Mouse (Mus musculus): Measurements from ENCODE around the gene H2afj.
"Not testable (repeated sequence)": the region's sequence is repeated elsewhere in the genome, so short reads cannot be mapped to it uniquely, and the experiment has no call there.

Gene H2afj

GRCm38 (mm10) chr6:136808014-136808417 is at the start of gene H2afj:
TSS of gene H2afj (plus strand) at chr6:136808244.
- peak; percentile 98 for DNase-seq (ENCODE audit: low spot score)

GRCm38 (mm10) chr6:136763912-136764311 is 44.1 kb upstream of the H2afj start:
- DNase-seq (ENCODE audit: low spot score), result no peak

DNA sequence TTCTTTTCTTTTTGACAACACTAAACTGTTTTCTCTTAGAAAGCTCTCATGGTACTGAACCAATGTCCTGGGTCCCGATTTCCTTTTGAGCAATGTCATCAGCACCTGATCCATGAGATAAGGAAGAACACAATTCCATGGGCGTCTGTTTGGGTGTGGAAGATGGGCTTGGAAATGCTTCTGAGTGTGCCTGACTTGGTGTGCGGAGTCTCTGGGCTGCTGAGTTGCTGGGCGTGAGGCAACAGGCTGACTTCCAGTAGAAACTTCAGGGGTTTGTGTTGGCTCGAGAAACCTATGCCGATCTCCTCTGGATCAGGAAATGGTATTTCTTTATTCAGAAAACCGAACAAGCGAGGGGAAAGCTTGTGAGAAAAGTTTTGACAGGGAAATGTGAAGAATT is 38.9 kb upstream of the H2afj start:
- DNase-seq (ENCODE audit: low spot score), result no peak

DNA sequence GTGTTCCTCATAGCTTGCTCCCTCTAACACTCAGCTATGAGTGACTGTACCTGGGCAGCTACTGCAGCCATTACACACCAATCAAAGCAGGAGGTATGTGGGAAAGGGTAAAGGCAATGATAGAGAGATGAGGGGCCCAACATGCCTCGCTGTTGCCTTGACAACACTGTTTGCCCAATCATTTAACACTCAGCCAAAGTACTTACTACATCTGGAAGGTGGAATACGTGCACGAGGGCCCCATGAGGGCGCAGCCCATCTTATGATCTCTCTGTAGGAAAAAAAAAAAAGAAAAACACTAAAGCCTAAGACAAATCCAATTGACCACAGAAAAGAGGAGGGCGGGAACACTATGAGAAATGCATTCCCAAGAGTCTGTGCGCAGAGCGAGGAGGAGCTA is 38.2 kb upstream of the H2afj start:
- DNase-seq (ENCODE audit: low spot score), result no peak

- no peak for DNase-seq (ENCODE audit: low spot score)
These were observed 31.7 kb upstream of the H2afj start for GRCm38 (mm10) chr6:136776392-136776791.

DNA sequence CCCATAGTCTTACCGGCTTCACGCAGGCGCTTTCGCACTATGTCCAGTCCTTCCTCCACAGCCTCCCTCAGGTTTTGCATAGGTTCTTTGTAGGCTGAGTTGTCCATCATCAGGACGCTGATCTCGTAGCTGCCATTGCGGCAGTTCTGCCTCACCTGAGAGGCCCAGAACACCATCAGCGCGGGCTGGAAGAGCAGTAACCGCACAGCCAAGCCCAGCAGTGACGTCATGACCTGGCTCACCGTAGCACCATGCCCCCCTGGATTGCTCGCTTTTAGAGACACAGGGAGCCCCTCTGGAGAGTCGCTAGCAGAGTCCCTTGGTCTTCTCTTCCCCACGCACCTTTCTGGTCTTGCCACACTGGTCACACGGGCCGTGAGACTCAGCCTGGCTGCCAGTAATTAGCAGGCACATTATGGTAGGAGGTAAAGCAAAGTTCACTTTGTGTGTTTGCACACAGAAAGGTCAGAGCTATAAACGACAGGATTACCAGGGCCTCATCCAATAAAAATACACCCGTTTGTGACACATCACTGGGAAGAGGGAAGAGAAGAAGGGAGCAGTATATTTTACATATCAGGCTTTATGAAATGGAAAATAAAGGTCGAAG is 26.6 kb upstream of the H2afj start, which contains the start of gene Gucy2c:
Gene Gucy2c, minus strand, starts transcription at position 389 of the 610 bp plus-strand sequence.
- no peak for DNase-seq (ENCODE audit: low spot score)

DNA sequence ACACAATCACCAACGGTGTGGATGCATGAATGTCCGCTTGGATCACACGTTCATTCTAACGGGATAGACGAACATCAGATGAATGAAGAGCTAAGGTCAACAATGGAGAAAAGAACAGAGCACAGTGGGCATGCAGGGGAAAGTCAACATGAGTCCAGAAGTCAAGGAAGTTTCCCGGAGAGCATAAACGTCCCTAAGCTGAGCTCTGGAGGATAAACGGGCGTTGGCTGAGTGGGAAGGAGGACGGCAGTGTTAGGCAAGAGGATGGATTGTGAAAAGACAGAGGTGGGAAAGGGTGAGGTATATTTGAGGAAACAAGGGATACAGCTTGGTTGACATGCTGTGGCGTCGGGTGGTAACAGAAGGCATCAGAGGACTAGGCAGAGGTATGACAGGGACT is 25.9 kb upstream of the H2afj start:
- no peak for DNase-seq (ENCODE audit: low spot score)

- DNase-seq (ENCODE audit: low spot score), result no peak
These were observed 25.3 kb upstream of the H2afj start for GRCm38 (mm10) chr6:136782761-136783160.

DNA sequence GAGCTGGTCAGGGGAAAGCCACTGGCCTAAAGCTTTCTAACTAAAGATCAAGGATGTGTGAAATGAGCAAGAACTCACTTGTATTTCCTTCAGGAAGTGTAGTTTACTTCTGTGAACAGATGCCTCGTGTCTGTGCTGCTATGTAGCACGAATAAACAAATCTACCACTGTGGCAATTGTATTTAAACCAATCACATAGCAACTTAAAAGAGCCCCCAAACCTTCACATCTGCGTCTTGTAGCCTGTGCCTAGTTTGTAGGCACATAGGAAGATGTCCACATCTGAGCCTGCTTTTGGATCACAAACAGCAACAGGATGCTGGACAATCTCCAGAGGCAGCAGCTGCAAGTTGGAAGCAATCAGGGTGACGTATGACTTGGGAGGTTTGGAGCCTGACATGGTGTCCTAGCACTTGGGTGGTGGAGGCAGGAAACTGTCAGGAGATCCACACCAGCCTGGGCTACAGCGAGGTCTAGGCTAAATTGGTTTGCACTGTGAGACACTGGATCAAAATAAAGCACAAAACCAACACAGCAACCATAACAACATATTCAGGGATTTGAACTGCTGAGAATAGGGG is 18.6 kb upstream of the H2afj start:
- peak; percentile 60 for DNase-seq (ENCODE audit: low spot score)

DNA sequence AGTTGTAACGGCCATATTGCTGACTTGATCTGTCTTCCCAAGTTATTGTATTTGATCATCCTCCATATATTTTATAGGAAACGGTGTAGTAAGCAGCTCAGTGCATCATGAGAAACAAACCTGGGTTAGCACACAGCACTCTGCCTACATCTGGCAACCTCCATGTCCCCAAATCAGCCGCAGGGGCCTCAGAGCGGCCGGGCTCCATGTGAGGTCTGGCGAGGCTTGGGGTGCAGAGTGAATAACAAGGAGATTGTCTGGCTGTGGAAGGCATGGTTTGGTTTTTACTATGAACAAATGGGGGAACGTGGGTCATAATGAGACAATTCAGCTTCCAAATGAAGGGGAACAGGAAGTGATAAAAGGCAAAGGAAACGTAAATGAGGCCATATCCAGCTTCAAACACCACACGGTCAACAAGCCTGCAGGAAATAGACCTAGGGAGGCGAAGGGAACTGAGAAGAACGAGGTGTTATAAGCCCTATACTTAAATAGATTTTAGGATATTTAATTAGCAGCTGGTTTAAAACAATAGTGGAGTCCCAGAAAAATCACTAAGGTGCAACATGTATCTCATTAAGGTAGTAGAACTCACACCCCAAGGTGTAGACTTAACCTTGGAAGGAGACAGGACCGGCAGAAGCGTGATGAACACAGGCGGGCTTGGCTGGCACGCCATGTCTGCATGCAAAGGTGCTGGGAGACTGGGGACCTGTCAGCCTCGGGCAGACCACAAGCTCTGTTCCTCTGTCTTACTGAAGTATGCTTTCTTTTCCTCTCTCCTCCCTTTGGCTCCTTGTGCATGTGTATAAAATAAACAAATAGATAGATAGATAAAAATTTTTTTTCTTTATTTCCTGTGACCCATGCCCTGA is 14.9 kb upstream of the H2afj start:
- no peak for DNase-seq (ENCODE audit: low spot score)

GRCm38 (mm10) chr6:136793831-136794525 is 14.1 kb upstream of the H2afj start:
- no peak for DNase-seq (ENCODE audit: low spot score)

DNA sequence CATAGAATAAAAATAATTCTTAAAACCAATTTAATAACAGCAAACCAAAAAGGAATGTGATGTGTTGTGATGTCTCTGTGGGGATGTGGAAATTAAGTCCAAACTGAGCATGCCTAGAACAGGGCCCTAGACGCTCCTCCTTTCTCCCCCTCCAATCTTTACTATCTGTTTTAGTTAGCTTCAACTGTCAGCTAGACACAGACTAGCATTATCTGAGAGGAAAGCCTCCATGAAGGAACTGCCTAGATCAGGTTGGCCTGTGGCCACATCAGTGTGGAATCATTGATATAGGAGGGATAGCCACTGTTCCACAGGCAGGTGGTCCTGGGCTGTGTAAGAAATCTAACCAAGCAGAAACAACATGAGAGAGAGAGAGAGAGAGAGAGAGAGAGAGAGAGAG is 12.9 kb upstream of the H2afj start:
- DNase-seq (ENCODE audit: low spot score), result no peak

DNA sequence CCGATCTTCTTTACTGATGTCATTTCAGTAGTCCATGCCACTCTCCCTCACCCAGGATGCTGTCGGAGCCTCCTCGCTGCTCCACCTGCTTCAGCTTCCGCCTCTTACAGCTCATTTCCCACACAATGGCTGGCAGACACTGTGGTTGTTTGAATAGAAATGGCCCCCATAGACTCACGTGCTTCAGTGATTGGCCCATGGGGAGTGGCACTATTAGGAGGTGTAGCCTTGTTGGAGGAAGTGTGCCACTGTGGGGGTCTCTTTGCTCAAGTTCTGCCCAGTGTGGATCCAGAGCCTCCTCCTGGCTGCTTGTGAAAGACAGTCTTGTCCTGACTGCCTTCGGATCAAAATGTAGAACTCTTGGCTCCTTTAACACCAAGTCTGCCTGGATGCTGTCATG is 12.2 kb upstream of the H2afj start:
- no peak for DNase-seq (ENCODE audit: low spot score)

GRCm38 (mm10) chr6:136797874-136798693 is 10.0 kb upstream of the H2afj start:
- DNase-seq (ENCODE audit: low spot score), result not testable (repeated sequence)

- DNase-seq (ENCODE audit: low spot score), result no peak
These were observed 7.3 kb upstream of the H2afj start for GRCm38 (mm10) chr6:136800710-136801109.

GRCm38 (mm10) chr6:136801274-136801673 is 6.8 kb upstream of the H2afj start:
- DNase-seq (ENCODE audit: low spot score), result no peak

DNA sequence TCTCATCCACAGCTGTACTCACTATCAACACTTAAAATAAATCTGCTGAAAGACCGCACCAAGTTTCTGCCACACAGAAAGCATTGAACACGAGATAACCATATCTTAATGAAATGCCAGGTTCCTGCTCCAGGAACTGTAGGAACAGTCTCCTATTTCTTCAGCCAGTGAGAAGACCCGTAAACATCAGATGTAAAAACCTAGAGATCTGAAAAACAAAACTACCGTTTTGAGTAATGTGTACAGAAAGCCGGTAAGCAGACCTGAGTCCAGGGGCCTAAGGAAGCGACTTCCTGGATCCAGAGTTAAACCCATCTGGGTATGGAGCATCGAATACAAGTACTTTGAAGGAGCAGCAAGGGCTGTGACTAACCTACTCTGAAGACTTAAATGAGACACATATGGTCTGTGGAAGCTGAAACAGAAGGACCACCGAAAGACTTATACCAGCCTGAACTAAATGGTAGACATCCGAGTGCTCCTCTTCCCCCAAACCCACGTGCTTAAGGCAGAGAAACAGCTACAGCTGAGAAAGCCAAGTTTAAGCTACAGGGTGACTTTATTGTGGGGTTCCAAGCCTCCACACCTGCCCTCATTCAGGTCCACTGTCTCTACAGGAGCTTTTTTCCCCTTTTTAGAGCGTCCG is 4.8 kb upstream of the H2afj start:
- DNase-seq (ENCODE audit: low spot score), result no peak

- DNase-seq (ENCODE audit: low spot score), result peak; percentile 100
These were observed 4.1 kb upstream of the H2afj start, which contains the start of gene Hist4h4 for GRCm38 (mm10) chr6:136803739-136804633. TSS of gene Hist4h4 (minus strand) at chr6:136804415.

GRCm38 (mm10) chr6:136804705-136805408 is 3.2 kb upstream of the H2afj start:
- DNase-seq (ENCODE audit: low spot score), result peak; percentile 78

All from adipocyte (in vitro differentiated cells).